Mouse (Mus musculus) liver, adult 10 weeks (tissue): ENCODE measurements around the gene Gstm3. TPM values are rescaled to one million over a fixed set of nuclear protein-coding genes. Genes with fewer than 3 reads are reported as not detected.

Source experiments
- polyA plus RNA-seq: library from polyadenylated mRNA; stranded (reverse); fragments of 350-450 nt; fragmentation: Illumina TruSeq; extraction: RNeasy Lipid Tissue Mini Kit (QIAGEN cat#74804); gene quantifications from one replicate; pipeline ENCODE4 v1.2.3, GENCODE M21; 2014; ENCODE audit warnings: low read depth, low replicate concordance

Gene Gstm3
- 31.2 TPM for polyA plus RNA-seq

DNA sequence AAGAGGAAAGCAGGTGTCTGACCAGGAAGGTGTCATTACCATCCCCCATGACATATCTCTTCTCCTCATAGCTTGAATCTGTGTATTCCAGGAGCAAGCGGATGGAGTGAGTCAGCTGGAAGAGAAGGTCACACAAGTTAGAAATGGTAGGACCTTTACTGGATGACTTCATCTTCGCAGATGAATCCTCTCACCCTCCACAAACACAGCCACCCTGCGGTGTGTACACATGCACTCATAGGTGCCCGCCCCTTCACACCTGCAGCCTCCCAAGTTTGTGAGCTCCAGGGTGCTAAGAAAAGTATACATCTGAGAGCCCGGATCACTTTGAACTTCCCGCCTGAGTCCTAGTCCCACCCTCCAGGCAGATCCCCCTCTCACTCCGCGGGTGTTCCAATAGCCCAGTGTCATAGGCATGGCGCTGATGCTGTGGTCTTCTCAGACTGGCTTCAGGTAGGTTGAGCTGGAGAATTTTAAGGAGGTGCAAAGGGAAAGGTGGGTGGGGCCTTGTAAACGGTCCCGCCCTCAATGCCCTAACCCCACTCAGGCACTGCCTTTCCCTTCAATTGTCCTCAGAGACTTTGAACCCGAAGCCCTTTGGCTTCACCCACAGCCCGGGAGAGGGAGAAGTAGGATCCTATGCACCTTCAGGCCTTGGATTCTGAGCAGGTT lies at the start of gene Gstm3:
Gene Gstm3, minus strand, starts transcription at position 560 of the 672 bp plus-strand sequence.

GRCm38 (mm10) chr3:108017473-108018189 lies 48.5 kb upstream of the Gstm3 start, which contains the start of gene Gstm1:
TSS of gene Gstm1 (minus strand) at chr3:108017973.

DNA sequence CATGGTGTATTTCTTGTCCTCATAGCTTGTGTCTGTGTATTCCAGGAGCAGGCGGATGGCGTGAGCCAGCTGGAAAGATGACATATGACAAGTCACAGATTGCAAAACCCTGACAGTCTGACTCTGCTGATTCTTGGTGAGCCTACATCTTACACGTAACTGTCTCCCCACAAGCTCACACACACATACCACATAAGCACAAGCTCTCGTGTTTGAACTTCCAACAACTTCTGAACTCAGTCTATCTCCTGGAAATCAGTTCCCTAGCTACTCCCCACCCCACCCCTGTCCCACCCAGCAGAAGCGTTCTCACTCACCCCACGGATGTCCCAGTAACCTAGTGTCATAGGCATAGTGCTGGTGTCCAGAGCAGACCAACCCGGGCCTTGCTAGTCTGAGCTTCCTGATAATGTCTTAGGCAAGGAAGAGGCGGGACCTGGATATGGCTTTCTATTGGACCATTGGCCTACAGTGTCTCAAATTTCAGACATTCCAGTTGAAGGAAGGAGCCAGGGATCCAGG lies 17.0 kb upstream of the Gstm3 start, which contains the start of gene Gstm2:
Gene Gstm2, minus strand, starts transcription at position 413 of the 522 bp plus-strand sequence.

GRCm38 (mm10) chr3:107943239-107943990 lies 25.7 kb downstream of the Gstm3 start, which contains the start of gene Gstm6:
TSS of gene Gstm6 (minus strand) at chr3:107943749.

DNA sequence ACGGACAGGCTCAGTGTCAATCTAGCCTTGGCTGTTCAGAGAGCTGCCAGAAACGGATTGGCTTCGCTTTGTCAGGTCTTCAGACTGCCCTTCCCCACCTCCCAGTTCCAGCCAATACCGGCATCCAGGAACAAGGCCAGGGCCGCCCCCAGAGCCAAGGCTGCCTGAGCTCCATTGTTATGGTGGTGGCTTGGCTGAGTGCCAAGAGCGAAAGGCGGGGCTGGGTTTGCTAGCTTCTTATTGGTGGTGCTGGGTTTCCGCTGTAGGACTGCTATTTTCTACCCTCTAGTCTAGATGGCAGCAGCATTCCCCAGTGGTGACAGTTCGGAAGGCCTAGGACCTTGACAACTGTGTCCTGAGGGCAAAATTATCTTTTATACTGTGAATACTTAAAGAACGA lies 37.4 kb downstream of the Gstm3 start, which contains the start of gene Gstm7:
Gene Gstm7, minus strand, starts transcription at position 148 of the 400 bp plus-strand sequence.

Other genes with a start within 250 kb of the Gstm3 start
- gene Csf1, start 208.8 kb downstream of the Gstm3 start, polyA plus RNA-seq = 4.7 TPM
- not detected for gene Eps8l3, start 92.1 kb downstream of the Gstm3 start, polyA plus RNA-seq
- gene Gstm5, start 73.5 kb downstream of the Gstm3 start, polyA plus RNA-seq = 20.2 TPM
- 26.7 TPM for gene Gstm7, start 37.5 kb downstream of the Gstm3 start, polyA plus RNA-seq
- gene Gstm6, start 25.5 kb downstream of the Gstm3 start, polyA plus RNA-seq = 96.2 TPM
- gene Gstm2, start 17.2 kb upstream of the Gstm3 start, polyA plus RNA-seq = 81.4 TPM
- 506 TPM for gene Gstm1, start 48.7 kb upstream of the Gstm3 start, polyA plus RNA-seq
- 25.8 TPM for gene Gstm4, start 75.6 kb upstream of the Gstm3 start, polyA plus RNA-seq
- 6.4 TPM for gene Ampd2, start 117.4 kb upstream of the Gstm3 start, polyA plus RNA-seq
- gene Gnat2, start 123.5 kb upstream of the Gstm3 start, polyA plus RNA-seq = 0.95 TPM
- gene Gnai3, start 176.9 kb upstream of the Gstm3 start, polyA plus RNA-seq = 137 TPM
- not detected for gene Gpr61, start 185.6 kb upstream of the Gstm3 start, polyA plus RNA-seq
- gene Amigo1, start 217.1 kb upstream of the Gstm3 start, polyA plus RNA-seq = 2.5 TPM
- gene Cyb561d1, start 231.9 kb upstream of the Gstm3 start, polyA plus RNA-seq = 2.0 TPM
- gene Atxn7l2, start 241.7 kb upstream of the Gstm3 start, polyA plus RNA-seq = not detected